Mouse (Mus musculus) lung, postnatal 0 days (tissue): ENCODE results near the gene Eef1a1.

Experiments used
- CTCF ChIP-seq: IDR thresholded peaks from 2 replicates; pipeline ENCODE4 v1.5.1; 2016; ENCODE audit warnings: antibody characterized with exemption, mild to moderate bottlenecking
- EP300 ChIP-seq: IDR thresholded peaks from 2 replicates; pipeline ENCODE4 v1.6.1; 2016; ENCODE audit warnings: antibody characterized with exemption, mild to moderate bottlenecking, control low read depth

- TF ChIP-seq CTCF (no peak), EP300 (no peak)
Observed at GRCm38 (mm10) chr9:78429551-78429950, 59.4 kb downstream of the Eef1a1 start.
